Mouse (Mus musculus) kidney, postnatal 0 days (tissue): ENCODE data around the gene 9530077C05Rik. TPM values are rescaled to one million over a fixed set of nuclear protein-coding genes. Genes with fewer than 3 reads are reported as not detected.

Experiments used
- ATAC-seq: fragments of 200-750 bp; cut with Nextera tagmentation; replicated peaks from 2 replicates; pipeline ENCODE4 v1.8.0; 2017; ENCODE audit warnings: low read depth, moderate number of reproducible peaks, moderate TSS enrichment, moderate library complexity; ENCODE audit not compliant: low FRiP score
- DNase-seq: peaks from one replicate; pipeline ENCODE4 v3.0.0-alpha.2; 2016; ENCODE audit warnings: low spot score
- H3K27ac ChIP-seq: fragments of 300-500 bp; sonication (generic); 2 replicates; pipeline ENCODE4 v1.5.1; 2014; ENCODE audit warnings: mild to moderate bottlenecking
- H3K27me3 ChIP-seq: fragments of 300-500 bp; sonication (generic); 2 replicates; pipeline ENCODE4 v1.6.1; 2014; ENCODE audit warnings: low read length, mixed read lengths; ENCODE audit not compliant: insufficient read depth
- H3K36me3 ChIP-seq: fragments of 300-500 bp; sonication (generic); 2 replicates; pipeline ENCODE4 v1.6.1; 2014; ENCODE audit warnings: low read length, mixed read lengths; ENCODE audit not compliant: insufficient read depth
- H3K4me1 ChIP-seq: fragments of 300-500 bp; sonication (generic); replicated peaks from 2 replicates; pipeline ENCODE4 v1.6.1; 2014; ENCODE audit warnings: antibody characterized with exemption, low read length, mixed read lengths; ENCODE audit not compliant: insufficient read depth
- H3K4me2 ChIP-seq: fragments of 300-500 bp; sonication (generic); 2 replicates; pipeline ENCODE4 v1.6.1; 2014; ENCODE audit warnings: mild to moderate bottlenecking, low read length, moderate library complexity, mixed read lengths
- H3K4me3 ChIP-seq: fragments of 300-500 bp; sonication (generic); replicated peaks from 2 replicates; pipeline ENCODE4 v1.5.1; 2014; ENCODE audit warnings: low read depth, low read length
- H3K9ac ChIP-seq: fragments of 300-500 bp; sonication (generic); 2 replicates; pipeline ENCODE4 v1.6.1; 2014; ENCODE audit warnings: low read depth, low read length
- H3K9me3 ChIP-seq: fragments of 300-500 bp; sonication (generic); replicated peaks from 2 replicates; pipeline ENCODE4 v1.6.1; 2016; ENCODE audit warnings: low read length, inconsistent platforms, mixed read lengths
- CTCF ChIP-seq: IDR thresholded peaks from 2 replicates; pipeline ENCODE4 v1.5.1; 2016; ENCODE audit warnings: antibody characterized with exemption, low read depth, mild to moderate bottlenecking, moderate library complexity
- WGBS: fragments of 180-500 bp; shearing (Covaris S2); extraction: QIAGEN DNeasy Blood & Tissue Kit; methylation state at CpG from one replicate; pipeline ENCODE4 v1.1.7; 2014; 5-methylcytosine and 5-hydroxymethylcytosine counted together
- polyA plus RNA-seq: library from polyadenylated mRNA; unstranded; fragments of >200 nt; fragmentation: Nextera tagmentation; extraction: Ambion mirVana; gene quantifications from 2 replicates; pipeline ENCODE4 v1.2.1, GENCODE M21; 2015

The 9530077C05Rik gene
- polyA plus RNA-seq, 1 experiment from 2014 or later = 2.1 TPM

GRCm38 (mm10) chr9:22469643-22470042, 58.3 kb downstream of the 9530077C05Rik start, which contains the start of gene Rp9:
Gene Rp9 (minus strand): TSS chr9:22469743.
- peak within 1 kb of the TSS; percentile 96 for H3K9ac ChIP-seq
- H3K9me3 ChIP-seq = no peaks in the 10 kb centered on the region
- no peaks in the 10 kb centered on the region for H3K27me3 ChIP-seq
- no peaks in the 10 kb centered on the region for H3K36me3 ChIP-seq
- 91% methylated on average over 3 of the region's 3 CpGs for WGBS
- peak within 1 kb of the TSS; percentile 90; the same call in 1 of the 2 replicates for H3K4me3 ChIP-seq
- no peak for TF ChIP-seq CTCF
- H3K27ac ChIP-seq = peak within 1 kb of the TSS; percentile 94; the same call in 1 of the 2 replicates
- H3K4me1 ChIP-seq = no peaks in the 10 kb centered on the region
- DNase-seq = no peak
- peak within 1 kb of the TSS; percentile 86 for H3K4me2 ChIP-seq
- ATAC-seq = no peak

GRCm38 (mm10) chr9:22475424-22475868, 64.1 kb downstream of the 9530077C05Rik start, which contains the start of gene Bbs9:
Gene Bbs9 (plus strand): TSS chr9:22475715.
- peak within 1 kb of the TSS; percentile 52 for H3K9ac ChIP-seq
- DNase-seq (peak; percentile 97), ATAC-seq (peak; percentile 100)
- no peaks in the 10 kb centered on the region; the same call in 1 of the 2 replicates for H3K4me1 ChIP-seq
- peak within 1 kb of the TSS; percentile 55 for H3K27ac ChIP-seq
- no peak for TF ChIP-seq CTCF
- peak within 1 kb of the TSS; percentile 96 for H3K4me2 ChIP-seq
- H3K36me3 ChIP-seq = no peaks in the 10 kb centered on the region
- H3K9me3 ChIP-seq = no peaks in the 10 kb centered on the region
- WGBS = under 1% methylated on average over 25 of the region's 25 CpGs
- H3K27me3 ChIP-seq = no peaks in the 10 kb centered on the region
- peak within 1 kb of the TSS; percentile 64 for H3K4me3 ChIP-seq

- Histone ChIP-seq H3K4me2 (peak overlapping the region; percentile 96), H3K27ac (no peak overlapping the region), H3K27me3 (no peaks in the 10 kb centered on the region), H3K9ac (peak overlapping the region; percentile 52), H3K9me3 (no peaks in the 10 kb centered on the region), H3K4me3 (peak overlapping the region; percentile 64), H3K4me1 (no peaks in the 10 kb centered on the region; the same call in 1 of the 2 replicates), H3K36me3 (no peaks in the 10 kb centered on the region)
- DNase-seq (peak; percentile 29), ATAC-seq (no peak)
- 4% methylated on average over 10 of the region's 10 CpGs for WGBS
- TF ChIP-seq CTCF = no peak
These were observed 65.0 kb downstream of the 9530077C05Rik start for GRCm38 (mm10) chr9:22476265-22476664.

- no peaks in the 10 kb centered on the region for H3K36me3 ChIP-seq
- H3K27me3 ChIP-seq = no peaks in the 10 kb centered on the region
- H3K9me3 ChIP-seq = no peaks in the 10 kb centered on the region
- no peaks in the 10 kb centered on the region; the same call in 1 of the 2 replicates for H3K4me1 ChIP-seq
- no peak for TF ChIP-seq CTCF
- ATAC-seq = no peak
- 91% methylated on average over 8 of the region's 8 CpGs for whole genome bisulfite sequencing
- DNase-seq = no peak
- no peak overlapping the region for H3K9ac ChIP-seq
- no peak overlapping the region for H3K27ac ChIP-seq
- no peak overlapping the region for H3K4me2 ChIP-seq
- H3K4me3 ChIP-seq = no peak overlapping the region
These were observed 67.6 kb downstream of the 9530077C05Rik start for GRCm38 (mm10) chr9:22478946-22479345.

GRCm38 (mm10) chr9:22483866-22484561, 72.7 kb downstream of the 9530077C05Rik start:
- Histone ChIP-seq H3K27ac (no peak overlapping the region), H3K36me3 (no peaks in the 10 kb centered on the region), H3K4me1 (no peaks in the 10 kb centered on the region)

GRCm38 (mm10) chr9:22484562-22485308, 73.4 kb downstream of the 9530077C05Rik start:
- 84% methylated on average over 12 of the region's 12 CpGs for WGBS
- Histone ChIP-seq H3K4me3 (no peak overlapping the region), H3K9ac (no peak overlapping the region), H3K4me1 (no peaks in the 10 kb centered on the region), H3K36me3 (no peaks in the 10 kb centered on the region), H3K9me3 (no peaks in the 10 kb centered on the region), H3K27me3 (no peaks in the 10 kb centered on the region), H3K4me2 (no peak overlapping the region), H3K27ac (no peak overlapping the region)
- no peak for DNase-seq
- no peak for ATAC-seq
- TF ChIP-seq CTCF = no peak

More at GRCm38 (mm10) chr9:22483866-22484561, 72.7 kb downstream of the 9530077C05Rik start:
- ATAC-seq (no peak), DNase-seq (no peak)
- Histone ChIP-seq H3K4me2 (no peak overlapping the region), H3K27me3 (no peaks in the 10 kb centered on the region), H3K9me3 (no peaks in the 10 kb centered on the region), H3K4me3 (no peak overlapping the region), H3K9ac (no peak overlapping the region)
- no peak for TF ChIP-seq CTCF
- WGBS = 93% methylated on average over 8 of the region's 8 CpGs
